Mouse (Mus musculus): ENCODE measurements at regions not wholly inside any gene's neighbourhood (a gene's known extent, or its start where the extent isn't known, plus 50 kb on each side); places are given as distances from the start of the nearest gene placed in this dataset.

DNA sequence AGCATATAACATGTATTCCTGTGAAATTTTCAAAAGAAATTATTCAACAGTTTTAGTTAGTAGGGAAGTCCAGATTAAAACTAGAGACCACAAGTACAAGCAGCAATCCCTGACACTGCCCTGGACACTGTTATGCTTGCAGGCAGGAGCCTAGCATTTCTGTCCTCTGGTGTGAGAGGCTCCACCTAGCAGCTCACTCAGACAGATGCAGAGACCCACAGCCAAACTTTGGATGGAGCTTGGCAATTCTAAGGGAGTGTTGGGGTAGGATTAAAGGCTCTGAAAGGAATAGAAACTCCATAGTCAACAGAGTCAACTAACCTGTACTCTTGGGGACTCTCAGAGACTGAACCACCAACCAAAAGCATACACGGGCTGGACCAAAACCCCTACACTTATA is 509.8 kb downstream of the Flrt2 start:
- DNase-seq: no peak

DNA sequence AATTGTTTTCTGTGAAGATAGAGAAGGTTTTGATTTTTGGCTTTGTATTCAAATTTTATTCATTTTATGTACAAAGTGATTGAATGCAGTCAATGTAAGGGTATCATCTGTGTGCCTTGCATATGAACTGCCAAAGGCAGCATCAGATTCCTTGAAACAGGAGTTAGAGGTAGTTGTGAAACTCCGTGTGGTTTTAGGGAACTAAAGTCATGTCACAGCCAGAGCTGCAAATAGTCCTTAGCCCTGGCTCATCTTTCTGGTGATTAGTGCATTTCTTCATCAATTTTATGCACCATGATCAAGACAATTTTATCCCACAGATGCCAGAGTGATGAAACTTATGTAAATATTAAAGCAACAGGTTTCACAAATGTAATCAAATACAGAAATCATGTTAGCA is 534.4 kb downstream of the Flrt2 start:
- DNase-seq: no peak

DNA sequence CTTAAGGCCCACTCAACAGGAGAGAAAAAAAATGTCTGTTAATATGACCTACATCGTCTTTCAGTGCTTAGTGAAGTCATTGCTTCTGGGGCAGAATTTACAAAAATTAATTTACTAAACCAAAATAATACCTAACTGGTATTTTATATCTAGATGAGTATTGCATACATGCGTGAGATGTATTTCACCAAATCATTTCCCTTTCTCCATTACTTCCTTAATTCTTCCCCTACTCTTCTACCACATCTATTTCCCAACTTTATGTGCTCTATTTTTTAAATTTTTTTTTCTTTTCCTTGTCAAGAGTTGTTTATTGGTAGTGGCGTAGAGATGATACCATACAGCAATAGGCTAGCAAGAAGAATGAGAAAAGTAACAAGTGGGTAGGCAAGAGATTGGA is 536.7 kb downstream of the Flrt2 start:
- DNase-seq: no peak

DNA sequence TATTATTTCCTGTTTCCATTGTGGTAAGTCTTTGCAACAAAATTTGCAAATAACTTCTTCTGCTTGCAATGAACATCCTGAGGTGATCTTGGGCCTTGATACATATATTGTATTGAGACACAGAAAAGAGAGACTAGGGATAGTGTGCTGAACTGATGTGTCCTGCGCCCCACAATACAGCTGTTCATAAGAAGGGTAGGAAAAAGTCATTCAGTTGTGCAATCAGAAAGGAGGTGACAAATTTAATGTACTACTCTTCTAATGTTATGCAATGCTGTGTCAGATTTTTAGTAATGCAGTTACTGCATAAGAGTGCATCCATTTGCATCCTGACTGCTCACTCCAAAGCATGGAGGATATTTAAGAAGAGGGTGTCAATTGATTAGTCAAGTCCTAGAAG is 543.5 kb downstream of the Flrt2 start:
- no peak for DNase-seq

DNA sequence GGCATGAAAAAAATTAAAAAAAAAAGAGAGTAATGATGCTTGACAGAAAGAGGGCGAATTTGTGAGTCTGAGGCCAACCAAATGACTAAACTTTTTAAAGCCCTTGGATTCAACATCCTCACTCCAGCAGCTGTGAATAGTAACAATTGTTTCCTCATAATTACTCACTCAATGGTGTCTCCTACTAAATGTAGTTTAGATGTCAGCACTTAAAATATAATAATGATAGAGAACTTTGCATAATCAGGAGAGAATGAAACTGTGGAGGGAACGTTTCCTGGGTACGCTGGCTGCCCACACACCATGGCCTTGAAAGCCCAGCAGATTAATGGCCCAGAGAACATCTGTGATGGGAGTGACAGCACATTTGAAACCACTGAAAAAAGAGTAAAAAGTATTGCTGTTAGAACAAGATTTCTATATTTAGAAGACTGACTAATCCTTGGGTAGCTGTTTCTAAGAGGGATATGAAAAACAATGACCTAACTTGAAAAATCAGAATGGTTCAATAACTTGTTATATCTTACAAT is 544.0 kb downstream of the Flrt2 start:
- no peak for DNase-seq

DNA sequence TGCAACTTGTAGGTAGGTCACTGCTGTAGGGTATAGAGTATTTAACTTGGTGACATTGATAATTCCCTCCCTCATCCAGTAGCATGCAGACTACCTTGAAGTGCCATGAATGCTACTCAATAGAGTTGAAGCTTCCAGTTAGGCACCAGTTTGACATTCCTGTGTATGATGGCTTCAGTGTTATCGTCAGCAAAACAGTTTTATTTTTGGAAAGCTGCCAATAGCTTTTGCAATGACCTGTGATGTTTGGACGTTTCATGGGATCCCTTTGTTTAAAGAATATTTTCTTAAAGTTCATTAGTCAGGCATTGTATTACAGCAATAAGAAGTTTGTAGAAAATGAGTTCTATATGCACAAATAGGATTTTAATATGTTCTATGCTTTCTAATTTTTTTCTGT is 547.6 kb downstream of the Flrt2 start:
- DNase-seq: no peak

DNA sequence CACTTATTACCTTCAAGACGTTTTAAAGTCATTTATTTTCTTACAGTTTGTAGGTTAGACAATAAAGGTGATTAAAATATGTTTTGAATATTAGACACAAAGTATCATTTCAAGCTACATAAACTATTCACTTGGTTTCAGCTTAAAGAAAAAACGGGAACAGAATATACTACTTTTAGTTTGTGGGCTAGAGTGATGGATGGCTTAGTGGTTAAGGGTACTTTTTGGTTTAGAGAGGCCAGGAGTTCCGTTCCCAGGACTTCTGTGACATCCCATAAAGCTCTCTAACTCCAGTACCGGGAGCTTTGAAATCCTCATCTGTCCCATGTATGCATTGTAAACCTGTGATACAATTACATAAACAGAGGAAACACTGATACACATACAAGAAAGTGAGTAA is 570.0 kb downstream of the Flrt2 start:
- no peak for DNase-seq

DNA sequence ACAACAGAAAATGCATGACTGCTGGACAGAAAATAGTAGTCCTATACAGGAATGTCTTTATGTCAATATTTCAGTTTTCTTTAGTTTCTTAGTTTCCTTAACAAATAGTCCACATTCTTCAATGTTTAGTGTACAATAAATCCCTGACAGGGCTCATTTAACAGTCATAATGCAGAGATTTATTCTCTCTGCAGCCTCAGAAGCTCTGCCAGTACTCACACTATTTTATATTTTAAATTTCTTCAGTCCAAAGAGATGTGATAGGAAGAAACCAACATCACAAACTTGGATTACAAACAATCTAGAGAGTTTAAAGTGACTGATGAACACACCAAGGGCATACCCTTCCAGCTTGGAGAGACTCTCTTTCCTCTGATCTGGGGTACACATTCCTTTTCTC is 583.9 kb downstream of the Flrt2 start:
- DNase-seq: no peak

DNA sequence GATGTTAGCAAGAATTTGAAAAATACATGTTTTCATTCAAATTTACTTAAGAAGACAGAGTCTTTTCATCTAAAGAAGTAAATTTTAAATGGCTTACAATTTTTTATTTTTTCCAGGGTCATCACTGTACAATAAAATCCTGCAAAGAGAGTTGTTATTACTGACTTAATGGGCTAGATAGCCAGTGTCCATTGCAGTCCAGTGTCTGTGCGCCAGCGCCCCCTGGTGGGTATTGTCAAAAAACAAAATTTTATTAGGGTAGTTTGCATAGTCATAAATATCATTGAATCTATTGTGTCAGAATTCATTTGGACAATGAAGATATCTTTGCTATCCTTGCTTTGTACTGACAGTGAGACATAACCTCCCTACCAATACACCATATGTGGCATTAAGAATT is 619.1 kb downstream of the Flrt2 start:
- DNase-seq: peak; percentile 30

DNA sequence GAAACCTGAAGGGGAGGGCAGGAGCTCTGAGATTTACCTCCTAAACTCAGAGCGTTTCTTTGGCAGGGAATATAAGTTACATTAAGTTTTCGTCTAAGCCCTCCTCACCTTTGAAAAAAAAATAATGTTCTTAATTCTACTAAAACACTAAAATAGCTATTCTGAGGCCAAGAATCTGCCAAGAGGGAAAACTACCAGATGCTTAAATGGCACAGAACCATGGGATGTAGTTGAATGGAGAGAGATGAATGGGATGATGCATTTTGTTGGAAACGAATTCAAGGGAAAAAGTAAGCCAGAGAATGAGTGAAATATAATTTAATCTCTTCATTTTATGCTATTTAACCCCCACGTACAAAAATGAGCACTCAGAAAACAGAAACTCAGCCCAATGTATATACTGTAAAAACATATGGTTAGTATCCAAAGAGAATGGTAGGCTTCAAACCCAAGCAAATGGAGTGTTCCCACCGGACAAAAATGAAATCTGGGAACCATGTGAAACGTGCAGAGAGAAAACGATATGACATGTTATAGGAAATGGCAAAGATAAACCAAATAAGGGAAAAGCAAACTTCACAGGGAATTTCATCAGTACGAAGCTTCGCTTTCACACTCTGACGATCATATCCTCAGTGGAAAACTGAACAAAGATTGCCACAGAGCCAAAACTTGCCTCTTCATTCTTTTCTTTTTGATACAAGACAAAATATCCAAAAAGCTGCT is 631.2 kb downstream of the Flrt2 start:
- DNase-seq: no peak

DNA sequence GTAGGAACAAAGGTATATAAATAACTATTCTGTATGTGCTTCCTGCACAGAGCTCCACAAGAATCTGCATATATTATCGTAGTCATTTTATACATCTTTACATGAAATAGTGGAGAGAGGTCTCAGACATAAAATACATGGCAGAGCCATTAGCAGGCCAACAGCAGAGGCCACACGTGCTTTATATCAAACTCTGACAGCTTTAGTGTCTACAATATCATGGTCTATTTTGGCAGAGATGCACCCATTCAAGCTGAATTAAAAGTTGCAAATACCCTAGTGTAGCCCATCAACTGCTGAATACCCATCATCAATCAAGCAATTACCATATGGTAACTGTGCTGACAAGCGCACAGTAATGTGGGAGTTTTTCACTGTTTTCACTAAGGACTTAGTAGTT is 659.1 kb downstream of the Flrt2 start:
- no peak for DNase-seq

DNA sequence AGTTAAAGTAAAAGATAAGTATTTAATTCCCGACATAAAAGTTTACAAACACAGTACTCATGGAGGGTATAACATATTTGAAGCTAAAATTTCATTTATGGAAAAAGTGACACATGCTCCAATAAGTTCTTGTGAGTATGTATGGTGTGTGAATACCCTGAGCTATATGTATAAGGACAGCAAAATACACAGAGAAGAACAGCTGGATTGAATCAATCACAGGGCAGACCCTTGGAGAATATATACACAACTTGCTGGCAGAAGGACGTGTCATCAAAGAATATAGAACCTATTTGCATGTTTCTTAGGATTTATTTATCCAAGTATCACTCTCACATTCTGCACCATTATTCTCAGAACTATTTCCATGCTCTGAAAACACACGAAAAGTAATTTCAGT is 686.9 kb downstream of the Flrt2 start:
- DNase-seq: no peak

DNA sequence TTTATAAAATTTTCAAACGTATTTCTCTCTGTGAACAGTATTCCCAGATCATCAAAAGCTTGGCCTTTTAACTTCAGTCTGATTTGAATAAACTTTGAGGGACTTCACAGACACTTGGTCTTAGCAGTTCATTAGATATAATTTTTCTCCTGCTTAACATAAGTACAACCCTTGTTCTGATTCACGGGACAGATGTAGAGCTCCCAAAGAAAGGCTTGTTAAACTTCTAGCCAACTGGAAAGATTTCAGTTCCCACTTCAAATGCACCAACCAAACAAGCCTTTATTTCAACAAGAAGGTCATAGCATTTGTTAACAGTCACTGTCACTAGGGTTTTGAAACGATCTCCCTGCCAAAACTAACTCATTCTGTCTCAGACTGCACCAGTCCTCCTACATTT is 727.1 kb downstream of the Flrt2 start:
- no peak for DNase-seq

DNA sequence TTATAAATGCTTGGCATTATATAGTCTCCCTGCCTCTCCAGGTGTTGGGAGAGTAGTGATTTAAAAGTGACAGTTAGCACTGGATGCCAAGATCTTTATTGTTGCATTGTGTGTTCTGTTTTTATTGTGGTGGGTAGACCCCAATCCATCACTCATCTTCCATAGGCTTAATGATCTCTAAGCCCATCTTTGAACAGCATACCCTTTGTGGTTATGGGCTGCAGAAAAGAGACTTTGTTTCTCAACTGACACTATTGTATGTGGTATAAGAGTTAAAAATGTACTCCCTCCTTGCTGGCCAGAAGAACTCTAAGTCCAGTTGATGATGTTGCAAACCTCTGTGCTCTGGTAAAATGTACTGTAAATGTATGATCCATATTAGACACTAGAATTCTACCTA is 727.5 kb downstream of the Flrt2 start:
- DNase-seq: no peak

DNA sequence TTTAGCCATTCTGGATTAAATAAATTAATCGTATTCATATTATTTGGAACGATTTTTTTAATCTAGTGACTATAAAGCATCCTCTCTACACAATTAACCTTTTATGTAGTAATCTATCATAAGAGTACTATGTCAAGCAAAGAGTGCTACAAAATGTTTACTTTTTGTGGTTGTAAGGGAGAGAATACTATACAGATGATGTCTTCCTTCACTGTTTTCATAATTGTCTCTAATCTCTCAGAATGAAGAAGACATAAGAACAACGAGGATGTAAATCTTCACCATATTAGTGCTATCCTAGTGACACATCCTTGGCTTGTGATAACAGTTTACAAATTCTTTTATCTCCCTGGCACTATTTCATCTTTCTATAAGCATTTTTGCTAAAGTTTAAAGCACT is 735.6 kb downstream of the Flrt2 start:
- no peak for DNase-seq

DNA sequence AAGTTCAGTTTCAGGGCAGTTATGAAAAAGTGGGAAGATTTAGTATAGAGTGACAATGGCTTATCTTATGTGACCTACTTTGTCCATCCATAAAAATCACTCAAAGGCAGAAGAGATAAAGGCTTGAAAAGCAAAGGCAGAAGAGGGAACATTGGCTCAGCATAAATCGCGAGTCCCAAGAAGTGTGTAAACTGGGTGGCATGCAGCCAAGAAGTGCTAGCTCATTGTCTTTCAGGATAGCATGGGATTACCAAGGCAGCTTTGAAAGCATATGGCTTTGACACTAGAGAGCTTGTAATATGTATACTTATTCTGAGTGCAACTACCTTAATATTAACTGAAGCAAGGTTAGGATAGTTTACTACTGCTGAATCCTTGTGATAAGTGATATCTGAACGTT is 750.5 kb downstream of the Flrt2 start:
- DNase-seq: no peak

DNA sequence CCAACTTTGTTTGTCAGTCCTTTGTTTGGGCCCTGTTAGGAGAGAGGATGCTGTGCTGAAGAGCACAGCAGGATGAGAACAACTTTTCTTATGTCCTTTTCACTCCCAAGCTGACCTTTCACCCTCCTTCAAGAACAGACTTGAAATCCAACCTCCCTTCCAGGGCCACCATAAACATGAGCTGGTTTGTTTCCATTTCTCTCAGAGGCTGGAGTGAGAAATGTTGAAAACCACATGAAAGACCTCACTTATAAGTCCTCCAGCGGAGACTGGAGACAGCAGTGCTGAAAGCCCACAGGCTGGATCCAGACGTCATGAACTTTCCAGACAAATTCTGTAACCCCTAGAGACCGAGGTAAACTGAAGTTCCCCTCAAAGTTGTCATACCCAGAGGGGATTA is 761.3 kb downstream of the Flrt2 start:
- DNase-seq: no peak

DNA sequence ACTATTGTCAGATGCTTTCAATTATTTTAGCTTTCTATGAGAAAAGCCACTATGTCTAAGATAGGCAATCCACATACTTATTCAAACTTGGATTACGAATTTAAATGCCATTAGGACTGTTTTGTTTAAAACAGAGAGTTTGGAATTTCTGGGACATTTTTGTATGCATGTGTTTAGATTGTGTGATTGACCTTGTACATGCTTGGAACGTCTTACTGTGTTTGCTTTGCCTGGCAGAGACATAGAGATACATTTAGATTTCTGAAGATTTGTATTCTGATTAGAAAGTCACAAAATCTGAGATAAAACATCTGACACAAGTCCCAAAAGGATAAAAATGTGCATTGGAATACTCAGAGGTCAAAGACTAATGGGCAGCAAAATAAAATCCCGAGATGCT is 784.3 kb downstream of the Flrt2 start:
- no peak for DNase-seq

DNA sequence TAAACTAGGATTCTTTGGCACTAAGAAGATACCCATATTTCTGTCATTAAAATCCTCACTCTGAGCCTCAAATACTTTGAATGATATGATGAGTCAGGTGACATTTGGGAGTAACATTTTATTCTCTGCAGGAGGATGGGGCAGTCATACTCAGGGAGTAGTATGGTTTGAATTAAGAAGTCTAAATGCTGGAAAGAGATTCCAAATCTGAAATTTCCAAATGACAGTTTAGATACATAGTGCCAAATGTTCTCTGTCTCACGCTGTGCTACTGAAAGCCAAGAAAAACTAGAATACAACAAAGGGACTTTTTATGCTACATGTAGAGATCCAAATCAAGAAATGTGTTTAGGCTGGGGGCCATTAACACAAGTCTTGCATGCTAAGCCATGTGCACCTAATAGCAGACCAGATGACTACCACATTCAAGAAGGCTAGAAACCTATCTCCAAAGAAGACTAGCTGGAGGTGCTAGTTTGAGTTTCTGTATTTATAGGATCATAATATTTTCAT is 796.5 kb downstream of the Flrt2 start:
- DNase-seq: no peak

DNA sequence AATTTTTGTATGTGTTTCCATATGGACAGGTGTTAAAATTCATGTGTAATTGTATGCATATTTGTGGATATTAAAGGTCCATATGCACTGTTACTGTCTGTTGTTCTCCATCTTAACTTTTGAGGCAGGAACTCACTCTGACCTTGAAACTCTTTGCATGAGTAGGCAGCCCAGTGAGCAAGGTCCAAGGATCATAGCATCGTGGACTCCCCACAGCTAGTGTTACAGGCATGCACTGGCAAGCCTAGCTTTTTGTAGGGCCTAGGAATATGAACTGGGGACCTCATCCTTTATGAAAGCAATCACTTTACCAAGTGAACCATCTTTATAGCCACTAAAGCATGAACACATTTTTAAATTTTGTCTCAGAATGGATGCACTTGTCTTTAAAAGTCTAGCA is 817.6 kb downstream of the Flrt2 start:
- no peak for DNase-seq

DNA sequence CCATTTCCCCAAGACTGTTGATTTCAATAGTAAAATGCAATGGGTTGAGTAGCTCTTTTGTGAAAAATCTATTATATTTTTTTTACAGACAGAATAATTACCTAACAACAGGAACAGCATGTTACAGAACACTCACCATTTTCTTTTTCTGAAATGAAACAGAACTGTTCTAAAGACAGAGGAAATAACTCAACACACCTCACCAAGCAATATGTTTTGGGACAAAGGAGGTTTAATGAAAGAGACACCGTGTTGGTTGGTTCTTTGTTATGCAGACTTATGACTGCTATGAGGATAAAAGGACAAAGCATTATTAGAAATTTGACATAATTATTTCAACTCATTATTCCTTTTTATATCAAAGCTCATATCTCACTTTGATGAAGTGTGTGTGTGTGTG is 866.8 kb downstream of the Flrt2 start:
- DNase-seq: no peak

DNA sequence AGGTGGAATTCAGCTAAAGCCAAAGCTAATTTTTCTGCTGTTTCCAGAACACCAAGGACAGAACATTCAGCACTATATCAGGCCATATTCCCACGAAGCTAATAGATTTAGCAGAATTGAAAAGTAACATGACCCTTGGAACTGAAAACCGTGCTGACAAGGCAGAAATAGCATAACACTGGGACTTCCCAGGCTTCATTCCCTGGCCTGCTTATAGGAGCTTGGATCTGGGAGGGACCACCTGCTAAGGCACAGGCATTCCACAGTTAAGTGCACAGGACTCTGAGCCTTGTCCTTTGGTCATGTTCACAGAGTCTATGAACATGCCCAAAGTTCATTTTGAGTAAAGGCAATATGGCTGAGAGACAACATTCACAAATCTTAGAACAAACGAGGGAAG is 902.8 kb downstream of the Flrt2 start:
- DNase-seq: no peak

DNA sequence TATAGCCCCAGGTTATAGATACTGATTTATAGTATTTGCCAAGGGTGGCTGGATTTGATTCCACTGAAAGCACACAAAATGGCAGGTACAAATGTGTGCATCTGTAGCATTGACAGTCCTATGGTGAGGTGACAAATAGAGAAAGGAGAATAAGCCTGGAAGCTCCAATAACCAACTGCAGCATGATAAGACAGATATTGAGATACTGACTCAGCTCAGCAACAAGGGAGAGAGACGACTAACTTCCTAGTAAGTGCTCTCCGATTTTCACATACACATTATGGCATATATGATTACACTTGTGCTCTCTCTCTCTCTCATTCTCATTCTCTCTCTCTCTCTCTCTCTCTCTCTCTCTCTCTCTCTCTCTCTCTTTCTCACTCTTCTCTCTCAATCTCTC is 923.1 kb downstream of the Flrt2 start:
- no peak for DNase-seq

DNA sequence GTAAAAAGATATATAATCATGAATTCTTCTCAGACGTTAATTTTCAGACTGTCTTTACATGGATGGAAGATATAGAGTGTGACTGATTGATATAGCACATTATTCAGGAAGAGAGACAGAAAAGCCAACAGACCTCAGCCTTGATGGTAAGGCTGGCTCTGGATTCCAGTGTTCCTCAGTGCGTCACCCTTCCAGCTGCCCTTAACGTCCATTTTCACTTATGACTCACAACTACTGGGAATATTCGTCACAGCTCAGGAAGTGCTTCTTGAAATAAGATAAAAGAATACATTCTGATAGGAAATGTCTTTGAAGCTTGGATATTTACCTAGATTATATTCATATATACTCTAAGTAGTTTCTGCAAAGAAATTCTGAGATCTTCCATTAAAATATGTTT is 923.8 kb downstream of the Flrt2 start:
- DNase-seq: peak; percentile 3

Data from adrenal gland, adult 2 months (tissue).